Mouse (Mus musculus) monocyte, adult 59 days (primary cell): ENCODE measurements around the gene Ell2. TPM values are rescaled to one million over a fixed set of nuclear protein-coding genes. Genes with fewer than 3 reads are reported as not detected.

ENCODE experiments used
- total RNA-seq, 2 experiments: library from RNA; stranded (reverse); gene quantifications; one replicate each; pipeline ENCODE4 v1.2.4; 2023

Ell2 gene
- total RNA-seq, result 10 to 100 TPM; 20.4 to 22.0 TPM

DNA sequence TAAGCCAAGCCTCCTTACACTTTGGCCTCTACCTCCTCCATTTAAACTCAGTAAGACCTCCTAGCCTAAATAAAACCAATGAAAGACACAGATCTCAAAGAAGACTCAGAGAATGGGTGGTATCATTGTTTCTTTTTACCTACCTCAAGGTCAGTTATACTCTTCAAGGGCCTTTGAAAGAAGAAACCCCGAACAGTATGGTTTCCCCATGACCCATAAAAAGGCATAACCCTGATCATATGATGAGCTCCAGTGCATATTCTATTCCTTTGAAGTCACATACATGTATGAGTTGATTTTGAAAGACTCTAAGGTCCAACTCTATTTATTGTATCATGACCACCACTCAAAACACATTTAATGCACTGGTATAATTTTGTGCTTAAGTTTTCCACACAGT lies at the start of gene Ell2:
TSS of gene Ell2 (plus strand) at position 301 of the 400 bp plus-strand sequence.

Other genes starting within 250 kb of the Ell2 start
- gene Glrx, start 133.1 kb downstream of the Ell2 start, total RNA-seq, result 10 to 100 TPM; 37.4 to 47.2 TPM
- gene Rhobtb3, start 237.2 kb downstream of the Ell2 start, total RNA-seq, result under 1 TPM; 0.10 to 0.21 TPM